Mouse (Mus musculus) megakaryocyte-erythroid progenitor cell, adult 5-6 weeks (primary cell): ENCODE results near the gene Lrg1. TPM values are rescaled to one million over a fixed set of nuclear protein-coding genes. Genes with fewer than 3 reads are reported as not detected.
A peak's percentile ranks its signal among the peaks of the same experiment; 100 is the strongest.
"Not testable (repeated sequence)": the region's sequence is repeated elsewhere in the genome, so short reads cannot be mapped to it uniquely, and the experiment has no call there.

Source experiments
- ATAC-seq: replicated peaks from 2 replicates; pipeline ENCODE4 v1.8.0; 2016; ENCODE audit warnings: mild to moderate bottlenecking, inconsistent platforms; ENCODE audit not compliant: severe bottlenecking, poor library complexity, low FRiP score, low TSS enrichment
- total RNA-seq, 2 experiments: library from RNA; stranded (forward) in 1 of 2; stranded (reverse) in 1 of 2; fragments of 200-1000, 215-1000 nt in 1 of 2; fragments of >200 nt in 1 of 2; fragmentation: Nextera tagmentation in 1 of 2; gene quantifications; 2 replicates each; pipeline ENCODE4 v1.2.3; 2014 to 2017

Gene Lrg1
- total RNA-seq, 2 experiments from 2014 or later: 2.1 TPM; not detected in 1

- ATAC-seq: no peak
These were observed 40.8 kb downstream of the Lrg1 start for GRCm38 (mm10) chr17:56080781-56081585.

GRCm38 (mm10) chr17:56079921-56080320 lies 41.9 kb downstream of the Lrg1 start:
- no peak for ATAC-seq

- peak; percentile 81 for ATAC-seq
These were observed 42.7 kb downstream of the Lrg1 start, which contains the start of gene Hdgfl2 for GRCm38 (mm10) chr17:56078880-56079795. Gene Hdgfl2 (plus strand): TSS chr17:56079634.

DNA sequence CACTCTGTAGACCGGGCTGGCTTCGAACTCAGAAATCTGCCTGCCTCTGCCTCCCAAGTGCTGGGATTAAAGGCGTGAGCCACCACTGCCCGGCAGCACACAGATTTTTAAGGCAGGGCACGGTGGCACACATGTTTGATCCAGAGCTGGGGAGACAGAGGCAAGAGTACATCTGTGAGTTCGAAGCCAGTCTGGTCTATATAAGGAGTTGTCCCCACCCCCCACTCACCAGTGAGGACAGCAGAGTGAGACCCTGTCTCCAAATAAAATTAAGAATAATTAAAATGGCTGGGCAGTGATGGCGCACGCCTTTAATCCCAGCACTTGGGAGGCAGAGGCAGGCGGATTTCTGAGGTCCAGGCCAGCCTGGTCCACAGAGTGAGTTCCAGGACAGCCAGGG lies 43.4 kb downstream of the Lrg1 start:
- ATAC-seq: not testable (repeated sequence)

- ATAC-seq: no peak
These were observed 44.3 kb downstream of the Lrg1 start for GRCm38 (mm10) chr17:56077523-56077922.

GRCm38 (mm10) chr17:56074827-56075208 lies 47.0 kb downstream of the Lrg1 start, which contains the start of gene Ubxn6:
Gene Ubxn6 (minus strand): TSS chr17:56075028.
- peak; percentile 51 for ATAC-seq

DNA sequence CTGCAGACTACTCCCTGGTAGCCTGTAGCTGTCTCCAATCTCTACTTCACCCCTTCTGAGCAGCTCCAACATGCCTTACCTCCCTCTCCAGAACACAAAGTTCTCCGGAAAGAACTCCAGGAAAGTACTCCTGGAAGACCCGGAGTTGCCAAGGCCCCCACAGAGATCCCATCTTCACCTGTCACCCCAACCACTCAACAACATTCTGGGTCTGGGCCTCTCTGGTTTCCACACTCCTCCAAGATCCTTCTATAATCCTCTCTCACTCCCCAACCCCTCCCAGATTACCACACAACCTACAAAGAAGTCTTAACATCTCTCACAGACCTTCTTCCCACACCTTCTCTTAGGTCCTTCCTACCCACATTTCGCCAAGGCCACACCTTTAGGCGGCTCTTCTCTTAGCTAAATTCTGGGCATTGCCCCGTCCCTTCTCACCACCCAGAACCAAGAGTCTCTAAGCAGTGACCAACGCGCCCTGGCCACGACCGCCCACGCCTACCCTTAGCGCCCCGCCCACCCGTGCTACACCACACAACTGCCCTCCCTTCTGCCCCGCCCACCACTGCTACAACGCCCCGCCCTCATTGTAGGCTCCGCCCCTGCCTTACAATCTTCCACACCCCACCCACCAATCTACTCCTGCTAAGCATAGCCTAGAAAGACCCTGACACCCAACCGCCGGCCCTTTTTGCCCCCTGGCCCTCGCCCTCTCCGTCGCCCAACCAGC lies 47.5 kb downstream of the Lrg1 start:
- peak; percentile 40 for ATAC-seq

- ATAC-seq: no peak
These were observed 49.6 kb downstream of the Lrg1 start for GRCm38 (mm10) chr17:56072243-56072642.

GRCm38 (mm10) chr17:56071126-56071525 lies 50.7 kb downstream of the Lrg1 start:
- ATAC-seq: no peak

Other genes with a start within 250 kb of the Lrg1 start
- gene Zfp119a, start 243.1 kb downstream of the Lrg1 start, total RNA-seq (2014; fragmentation: Nextera tagmentation): 2.2 and 4.2 TPM in 2 replicates
- gene Zfp119a, start 243.1 kb downstream of the Lrg1 start, total RNA-seq (2017): 3.9 and 7.0 TPM in 2 replicates
- gene Zfp959, start 229.9 kb downstream of the Lrg1 start, total RNA-seq (2014; fragmentation: Nextera tagmentation): 14.4 and 15.0 TPM in 2 replicates
- 10.5 and 13.4 TPM in 2 replicates for gene Zfp959, start 229.9 kb downstream of the Lrg1 start, total RNA-seq (2017)
- 2.0 and 4.8 TPM in 2 replicates for gene Zfp119b, start 172.5 kb downstream of the Lrg1 start, total RNA-seq (2014; fragmentation: Nextera tagmentation)
- gene Zfp119b, start 172.5 kb downstream of the Lrg1 start, total RNA-seq (2017): 1.2 and 10.3 TPM in 2 replicates
- 0.42 TPM in 1 of 2 replicates, not detected in the other for gene Ebi3, start 169.4 kb downstream of the Lrg1 start, total RNA-seq (2014; fragmentation: Nextera tagmentation)
- gene Ebi3, start 169.4 kb downstream of the Lrg1 start, total RNA-seq (2017): 0.47 TPM in 1 of 2 replicates, not detected in the other
- 11.2 and 18.7 TPM in 2 replicates for gene Yju2, start 162.9 kb downstream of the Lrg1 start, total RNA-seq (2014; fragmentation: Nextera tagmentation)
- gene Yju2, start 162.9 kb downstream of the Lrg1 start, total RNA-seq (2017): 17.1 and 25.5 TPM in 2 replicates
- not detected in 2 replicates for gene Shd, start 151.5 kb downstream of the Lrg1 start, total RNA-seq (2014; fragmentation: Nextera tagmentation)
- not detected in 2 replicates for gene Shd, start 151.5 kb downstream of the Lrg1 start, total RNA-seq (2017)
- gene Fsd1, start 135.5 kb downstream of the Lrg1 start, total RNA-seq (2014; fragmentation: Nextera tagmentation): not detected in 2 replicates
- gene Fsd1, start 135.5 kb downstream of the Lrg1 start, total RNA-seq (2017): not detected in 2 replicates
- gene Stap2, start 116.4 kb downstream of the Lrg1 start, total RNA-seq (2014; fragmentation: Nextera tagmentation): not detected in 2 replicates
- not detected in 2 replicates for gene Stap2, start 116.4 kb downstream of the Lrg1 start, total RNA-seq (2017)
- 5.4 and 12.1 TPM in 2 replicates for gene Mpnd, start 116.3 kb downstream of the Lrg1 start, total RNA-seq (2014; fragmentation: Nextera tagmentation)
- 2.1 and 6.2 TPM in 2 replicates for gene Mpnd, start 116.3 kb downstream of the Lrg1 start, total RNA-seq (2017)
- gene Sh3gl1, start 85.4 kb downstream of the Lrg1 start, total RNA-seq (2014; fragmentation: Nextera tagmentation): 25.2 and 35.7 TPM in 2 replicates
- gene Sh3gl1, start 85.4 kb downstream of the Lrg1 start, total RNA-seq (2017): 13.6 and 22.1 TPM in 2 replicates
- gene Chaf1a, start 81.6 kb downstream of the Lrg1 start, total RNA-seq (2014; fragmentation: Nextera tagmentation): 46.9 and 47.7 TPM in 2 replicates
- gene Chaf1a, start 81.6 kb downstream of the Lrg1 start, total RNA-seq (2017): 34.5 and 37.5 TPM in 2 replicates
- gene Ubxn6, start 47.0 kb downstream of the Lrg1 start, total RNA-seq (2014; fragmentation: Nextera tagmentation): 16.3 and 21.1 TPM in 2 replicates
- 13.2 and 29.1 TPM in 2 replicates for gene Ubxn6, start 47.0 kb downstream of the Lrg1 start, total RNA-seq (2017)
- gene Hdgfl2, start 42.4 kb downstream of the Lrg1 start, total RNA-seq (2014; fragmentation: Nextera tagmentation): 84.1 and 100 TPM in 2 replicates
- 70.9 and 103 TPM in 2 replicates for gene Hdgfl2, start 42.4 kb downstream of the Lrg1 start, total RNA-seq (2017)
- not detected in 2 replicates for gene Plin4, start 12.2 kb downstream of the Lrg1 start, total RNA-seq (2014; fragmentation: Nextera tagmentation)
- not detected in 2 replicates for gene Plin4, start 12.2 kb downstream of the Lrg1 start, total RNA-seq (2017)
- not detected in 2 replicates for gene Plin5, start 4.4 kb downstream of the Lrg1 start, total RNA-seq (2014; fragmentation: Nextera tagmentation)
- gene Plin5, start 4.4 kb downstream of the Lrg1 start, total RNA-seq (2017): 0.23 TPM in 1 of 2 replicates, not detected in the other
- gene Sema6b, start 18.3 kb upstream of the Lrg1 start, total RNA-seq (2014; fragmentation: Nextera tagmentation): 0.24 TPM in 1 of 2 replicates, not detected in the other
- gene Sema6b, start 18.3 kb upstream of the Lrg1 start, total RNA-seq (2017): 0.42 TPM in 1 of 2 replicates, not detected in the other
- 0.76 and 1.6 TPM in 2 replicates for gene Tnfaip8l1, start 40.5 kb upstream of the Lrg1 start, total RNA-seq (2014; fragmentation: Nextera tagmentation)
- gene Tnfaip8l1, start 40.5 kb upstream of the Lrg1 start, total RNA-seq (2017): not detected in 2 replicates
- 28.7 and 59.7 TPM in 2 replicates for gene Mydgf, start 61.9 kb upstream of the Lrg1 start, total RNA-seq (2014; fragmentation: Nextera tagmentation)
- gene Mydgf, start 61.9 kb upstream of the Lrg1 start, total RNA-seq (2017): 21.5 and 25.3 TPM in 2 replicates
- 25.3 and 33.5 TPM in 2 replicates for gene Dpp9, start 96.9 kb upstream of the Lrg1 start, total RNA-seq (2014; fragmentation: Nextera tagmentation)
- 8.6 and 11.7 TPM in 2 replicates for gene Dpp9, start 96.9 kb upstream of the Lrg1 start, total RNA-seq (2017)
- 15.8 and 19.2 TPM in 2 replicates for gene Fem1a, start 134.8 kb upstream of the Lrg1 start, total RNA-seq (2014; fragmentation: Nextera tagmentation)
- 19.2 and 21.7 TPM in 2 replicates for gene Fem1a, start 134.8 kb upstream of the Lrg1 start, total RNA-seq (2017)
- 5.8 and 8.4 TPM in 2 replicates for gene Ticam1, start 154.8 kb upstream of the Lrg1 start, total RNA-seq (2014; fragmentation: Nextera tagmentation)
- 2.2 and 3.2 TPM in 2 replicates for gene Ticam1, start 154.8 kb upstream of the Lrg1 start, total RNA-seq (2017)
- 4.8 and 6.8 TPM in 2 replicates for gene Plin3, start 170.9 kb upstream of the Lrg1 start, total RNA-seq (2014; fragmentation: Nextera tagmentation)
- gene Plin3, start 170.9 kb upstream of the Lrg1 start, total RNA-seq (2017): 3.7 and 6.1 TPM in 2 replicates
- not detected in 2 replicates for gene Arrdc5, start 178.3 kb upstream of the Lrg1 start, total RNA-seq (2014; fragmentation: Nextera tagmentation)
- not detected in 2 replicates for gene Arrdc5, start 178.3 kb upstream of the Lrg1 start, total RNA-seq (2017)
- gene Uhrf1, start 181.3 kb upstream of the Lrg1 start, total RNA-seq (2014; fragmentation: Nextera tagmentation): 151 and 161 TPM in 2 replicates
- 150 and 161 TPM in 2 replicates for gene Uhrf1, start 181.3 kb upstream of the Lrg1 start, total RNA-seq (2017)
- 16.0 and 17.3 TPM in 2 replicates for gene Kdm4b, start 204.1 kb upstream of the Lrg1 start, total RNA-seq (2014; fragmentation: Nextera tagmentation)
- gene Kdm4b, start 204.1 kb upstream of the Lrg1 start, total RNA-seq (2017): 11.0 and 14.3 TPM in 2 replicates